Mouse (Mus musculus) adrenal gland, adult (tissue): ENCODE data around the gene Bcl2l1.

ENCODE experiments used
- DNase-seq, 2 experiments: peaks; one replicate each; pipeline ENCODE4 v3.0.0; 2022 to 2023; ENCODE audit warnings: low spot score in 1 of 2; ENCODE audit not compliant: inconsistent age in 2 of 2

Gene Bcl2l1

DNA sequence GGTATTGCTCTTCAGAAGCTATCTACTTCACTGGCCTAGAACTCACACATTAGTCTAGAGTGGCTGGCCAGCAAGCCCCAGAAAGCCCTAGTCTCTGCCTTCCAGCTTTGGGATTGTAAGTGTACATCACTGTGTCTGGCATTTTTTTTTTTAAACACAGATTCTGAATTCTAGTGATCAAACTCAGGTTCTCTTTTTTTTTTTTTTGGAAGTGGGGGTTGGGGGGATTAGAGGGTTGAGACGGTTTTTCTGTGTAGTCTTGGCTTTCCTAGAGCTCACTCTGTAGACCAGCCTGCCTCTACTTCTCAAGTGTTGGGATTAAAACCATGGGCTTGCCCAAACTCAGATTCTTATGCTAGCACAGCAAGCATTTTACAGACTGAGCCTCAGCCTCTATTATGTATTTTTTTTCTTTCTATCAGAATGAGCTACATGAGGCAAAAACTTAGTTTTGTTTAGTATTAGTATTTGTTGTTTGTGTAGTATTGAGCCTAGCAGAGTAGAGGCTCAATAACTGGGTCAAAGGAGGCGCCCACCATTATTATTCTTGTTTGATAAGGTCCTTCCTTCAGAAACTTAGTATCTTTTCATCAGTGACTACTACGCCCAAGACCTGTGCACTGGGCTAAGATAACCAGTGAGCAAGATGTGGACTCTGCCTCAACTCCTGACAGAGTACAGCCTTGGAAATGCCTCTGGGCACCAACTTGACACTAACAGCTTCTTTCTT is 6.9 kb downstream of the Bcl2l1 start:
- peak in 1 of 2 experiments; percentile 20 for DNase-seq

DNA sequence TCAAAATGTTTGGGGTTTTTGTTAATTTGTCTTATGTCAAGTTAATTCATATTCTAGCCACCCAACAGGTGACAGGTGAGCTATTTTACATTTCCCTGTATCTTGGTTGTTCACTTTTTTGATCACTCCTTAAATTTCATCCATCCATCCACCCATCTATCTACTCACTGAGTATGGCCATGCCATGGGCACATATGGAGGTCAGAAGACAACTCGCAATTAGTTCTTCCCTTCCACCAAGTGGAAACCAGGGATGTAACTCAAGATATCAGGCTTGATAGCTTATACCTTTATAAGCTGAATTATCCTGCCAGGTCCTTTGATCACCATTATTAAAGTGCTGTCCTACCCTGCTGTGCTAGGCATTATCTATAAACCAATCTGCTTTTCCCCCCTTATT is 7.8 kb downstream of the Bcl2l1 start:
- DNase-seq: no peak

DNA sequence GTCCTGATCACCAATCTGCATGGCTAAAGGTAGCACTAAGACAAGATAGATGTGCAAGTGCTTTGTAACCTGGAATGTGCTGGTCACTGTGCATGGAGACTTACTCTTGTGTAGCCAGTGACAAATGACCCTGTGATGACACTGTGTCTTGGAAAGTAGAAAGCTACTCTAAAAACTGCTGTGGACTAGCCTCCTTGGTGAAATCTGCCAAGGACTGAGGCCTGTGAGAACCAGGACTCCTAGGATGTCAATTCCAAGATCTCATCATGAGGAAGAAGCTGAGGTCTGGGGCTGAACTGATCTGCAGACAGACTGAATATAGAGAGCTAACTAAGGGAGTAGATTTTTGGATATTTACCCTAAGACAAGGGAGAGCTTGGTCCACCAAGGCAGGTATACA is 10.0 kb downstream of the Bcl2l1 start:
- DNase-seq: no peak

GRCm38 (mm10) chr2:152821023-152821422 is 10.5 kb downstream of the Bcl2l1 start:
- peak; percentile 43 to 69 for DNase-seq

DNA sequence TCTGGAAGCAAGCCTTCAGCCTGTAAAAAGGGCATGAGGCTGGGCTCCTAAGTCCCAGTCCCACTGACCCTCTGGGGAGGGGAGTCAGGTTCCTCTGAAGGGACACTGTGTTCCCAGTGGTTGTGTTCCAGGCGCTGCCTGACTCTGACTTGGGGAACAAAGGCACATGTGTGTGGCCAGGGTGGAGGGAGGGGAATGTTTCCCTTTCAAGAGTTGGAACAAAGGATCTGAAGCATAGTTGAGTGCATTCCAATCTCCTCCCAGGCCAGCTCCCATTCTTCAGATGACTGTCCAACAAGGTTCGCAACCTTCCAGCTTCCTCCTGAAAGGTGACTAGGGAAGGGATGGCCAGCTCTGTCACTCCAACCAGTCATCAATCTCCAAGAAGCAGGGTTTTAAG is 11.2 kb downstream of the Bcl2l1 start:
- DNase-seq: peak; percentile 76 to 81

GRCm38 (mm10) chr2:152819926-152820325 is 11.6 kb downstream of the Bcl2l1 start:
- DNase-seq: peak in 1 of 2 experiments; percentile 66

- peak in 1 of 2 experiments; percentile 33 for DNase-seq
These were observed 12.4 kb downstream of the Bcl2l1 start for GRCm38 (mm10) chr2:152819097-152819624.

DNA sequence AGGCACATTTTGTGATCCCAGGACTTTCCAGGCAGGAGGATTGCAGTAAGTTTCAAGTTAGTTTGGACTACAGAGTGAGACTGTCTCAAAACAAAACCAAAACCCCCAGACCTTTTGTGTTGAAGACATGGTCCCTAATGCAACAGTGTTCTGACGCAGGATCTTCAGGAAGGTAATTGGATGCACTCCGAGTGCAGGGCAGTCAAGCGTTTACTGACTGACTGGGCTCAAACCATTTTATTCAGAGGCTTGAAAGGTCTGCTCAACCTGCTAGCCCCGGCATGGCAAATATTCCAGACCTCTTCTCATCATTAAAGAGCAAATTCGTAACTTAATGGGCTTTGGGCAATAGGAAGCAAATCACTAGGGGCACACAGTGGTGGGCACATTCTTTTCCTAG is 12.8 kb downstream of the Bcl2l1 start:
- DNase-seq: no peak

- DNase-seq: peak; percentile 37 to 62
These were observed 13.8 kb downstream of the Bcl2l1 start for GRCm38 (mm10) chr2:152817596-152818291.

- DNase-seq: no peak
These were observed 14.7 kb downstream of the Bcl2l1 start for GRCm38 (mm10) chr2:152816657-152817348.

- no peak for DNase-seq
These were observed 15.5 kb downstream of the Bcl2l1 start for GRCm38 (mm10) chr2:152815879-152816656.

GRCm38 (mm10) chr2:152814213-152814874 is 17.2 kb downstream of the Bcl2l1 start:
- DNase-seq: no peak

DNA sequence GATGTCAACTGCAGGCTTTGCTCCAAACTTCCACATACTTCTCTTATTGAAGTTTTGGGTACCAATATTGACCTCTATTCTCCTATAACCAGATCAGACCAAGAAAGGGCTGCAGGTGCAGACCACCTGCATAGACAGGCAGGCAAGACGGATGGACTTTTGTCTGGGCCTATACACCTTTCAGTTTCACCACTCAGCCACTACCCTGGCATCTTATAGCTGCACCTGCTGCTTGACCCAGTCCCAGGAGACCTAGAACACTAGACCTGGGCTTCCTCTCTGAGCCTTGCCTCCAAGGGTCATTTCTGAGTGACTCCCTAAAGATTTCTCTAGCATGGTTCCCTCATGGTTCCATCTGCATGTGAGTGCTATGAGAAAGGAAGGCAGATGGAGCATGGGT is 18.3 kb downstream of the Bcl2l1 start:
- DNase-seq: no peak

DNA sequence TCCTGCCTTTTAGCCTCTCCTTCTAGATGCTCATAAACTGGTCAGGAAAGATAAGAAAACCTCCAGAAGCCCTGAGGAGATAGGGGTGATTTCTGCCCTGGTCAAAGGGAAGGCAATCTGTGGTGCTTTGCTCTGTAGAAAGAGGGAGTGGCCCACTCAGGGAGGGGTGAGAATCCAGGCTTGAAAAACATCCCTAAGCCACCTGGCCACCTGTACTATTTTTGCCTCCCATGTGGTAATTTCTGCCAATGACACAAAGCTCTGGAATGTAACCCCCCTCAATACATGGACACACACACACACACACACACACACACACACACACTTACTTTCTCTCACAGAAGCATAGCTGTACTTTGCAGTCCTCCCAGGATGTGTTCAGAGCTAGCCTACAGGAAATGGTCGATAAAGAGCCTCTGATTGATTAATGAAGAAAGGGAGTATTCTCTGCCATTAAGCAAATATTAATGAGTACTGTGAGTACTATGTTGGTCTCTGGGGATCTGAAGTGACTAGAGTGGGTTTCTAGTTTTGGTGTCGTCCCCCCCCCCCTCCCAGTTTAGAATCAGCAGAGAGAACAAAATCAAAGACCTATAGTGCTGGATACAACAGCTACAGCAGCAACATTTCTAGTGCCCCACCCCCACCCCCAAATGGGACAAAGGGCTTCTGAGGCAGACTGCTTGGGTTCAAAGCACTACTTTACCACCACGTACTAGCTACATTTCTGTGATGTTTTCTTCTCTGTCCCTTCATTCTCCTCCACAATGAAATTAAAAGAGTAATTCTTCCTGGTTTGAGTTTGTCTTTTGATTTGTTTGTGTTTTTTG is 20.0 kb downstream of the Bcl2l1 start:
- DNase-seq: peak in 1 of 2 experiments; percentile 7

- peak in 1 of 2 experiments; percentile 23 for DNase-seq
These were observed 21.2 kb downstream of the Bcl2l1 start for GRCm38 (mm10) chr2:152810158-152810941.

- no peak for DNase-seq
These were observed 23.4 kb downstream of the Bcl2l1 start for GRCm38 (mm10) chr2:152808178-152808577.

DNA sequence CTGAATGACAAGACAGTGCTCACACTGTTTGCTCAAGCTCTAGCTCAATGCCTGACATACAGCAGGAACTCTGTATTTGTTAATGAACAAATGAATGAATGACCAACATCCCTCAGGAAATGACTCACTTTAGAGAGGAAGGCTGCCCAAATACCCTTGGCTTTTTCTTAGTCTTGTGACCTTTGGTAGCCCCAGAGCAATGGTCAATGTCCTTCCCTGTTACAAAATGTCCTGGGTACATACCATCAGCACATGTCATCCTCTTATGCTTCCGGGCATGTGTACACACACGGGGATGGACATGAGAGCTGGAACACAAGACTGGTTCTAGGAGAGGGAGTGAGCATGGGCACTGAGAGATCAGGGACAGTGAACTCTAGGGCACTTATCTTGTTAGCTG is 25.5 kb downstream of the Bcl2l1 start:
- peak; percentile 81 to 89 for DNase-seq

GRCm38 (mm10) chr2:152805111-152805490 is 26.4 kb downstream of the Bcl2l1 start:
- DNase-seq: no peak
